Mouse (Mus musculus): ENCODE data around the gene Sp6. TPM values are rescaled to one million over a fixed set of nuclear protein-coding genes. Genes with fewer than 3 reads are reported as not detected.

Gene Sp6
- polyA plus RNA-seq, 1 experiment from 2014 or later = not detected

GRCm38 (mm10) chr11:96982859-96983258, 30.3 kb upstream of the Sp6 start, which contains the start of gene Sp2:
Gene Sp2 (minus strand): TSS chr11:96982959.
- 78% methylated on average over 7 of the region's 7 CpGs for whole genome bisulfite sequencing
- H3K9ac ChIP-seq (ENCODE audit: low read length) = no peak within 1 kb of the TSS
- H3K4me2 ChIP-seq (ENCODE audit: low read length) = no peak within 1 kb of the TSS
- no peak within 1 kb of the TSS for H3K4me3 ChIP-seq (ENCODE audit: control insufficient read depth in 1 of 2, insufficient read depth in 1 of 2, low read depth in 1 of 2, low read length in 2 of 2)
- H3K27ac ChIP-seq (replicated peaks in 1 of 2; ENCODE audit: control insufficient read depth in 1 of 2, insufficient read depth in 1 of 2, low read depth in 2 of 2, low read length in 2 of 2) = no peak within 1 kb of the TSS
- H3K27me3 ChIP-seq (ENCODE audit: control insufficient read depth, insufficient read depth, low read length) = peaks cover 45% of the 10 kb centered on the region
- peaks cover 3 to 8% of the 10 kb centered on the region in 2 experiments for H3K4me1 ChIP-seq (ENCODE audit: control insufficient read depth in 2 of 2, insufficient read depth in 2 of 2, low read length in 2 of 2)
- no peak for ATAC-seq (ENCODE audit: insufficient number of reproducible peaks, insufficient read depth, low FRiP score, low read depth)
- H3K9me3 ChIP-seq (ENCODE audit: control insufficient read depth, low read length) = no peaks in the 10 kb centered on the region
- H3K36me3 ChIP-seq (ENCODE audit: control insufficient read depth, insufficient read depth, low read length) = no peaks in the 10 kb centered on the region

- Histone ChIP-seq H3K36me3 (ENCODE audit: control insufficient read depth, insufficient read depth, low read length) (no peaks in the 10 kb centered on the region), H3K4me1 (ENCODE audit: control insufficient read depth in 2 of 2, insufficient read depth in 2 of 2, low read length in 2 of 2) (peaks cover 0 to 10% of the 10 kb centered on the region in 2 experiments; a peak in 3 of 4 replicates), H3K27ac (replicated peaks in 1 of 2; ENCODE audit: control insufficient read depth in 1 of 2, insufficient read depth in 1 of 2, low read depth in 2 of 2, low read length in 2 of 2) (no peak overlapping the region), H3K4me2 (ENCODE audit: low read length) (no peak overlapping the region), H3K27me3 (ENCODE audit: control insufficient read depth, insufficient read depth, low read length) (peaks cover 62% of the 10 kb centered on the region), H3K9ac (ENCODE audit: low read length) (no peak overlapping the region), H3K9me3 (ENCODE audit: control insufficient read depth, low read length) (no peaks in the 10 kb centered on the region), H3K4me3 (ENCODE audit: control insufficient read depth in 1 of 2, insufficient read depth in 1 of 2, low read depth in 1 of 2, low read length in 2 of 2) (no peak overlapping the region)
- WGBS = 18% methylated on average over 4 of the region's 4 CpGs
- no peak for ATAC-seq (ENCODE audit: insufficient number of reproducible peaks, insufficient read depth, low FRiP score, low read depth)
Observed at GRCm38 (mm10) chr11:96984903-96985302, 28.3 kb upstream of the Sp6 start.

- peaks cover 66% of the 10 kb centered on the region for H3K27me3 ChIP-seq (ENCODE audit: control insufficient read depth, insufficient read depth, low read length)
- no peak for ATAC-seq (ENCODE audit: insufficient number of reproducible peaks, insufficient read depth, low FRiP score, low read depth)
Observed at GRCm38 (mm10) chr11:96986463-96986862, 26.7 kb upstream of the Sp6 start.

GRCm38 (mm10) chr11:96987873-96988655, 25.1 kb upstream of the Sp6 start:
- Histone ChIP-seq H3K9ac (ENCODE audit: low read length) (no peak overlapping the region), H3K36me3 (ENCODE audit: control insufficient read depth, insufficient read depth, low read length) (no peaks in the 10 kb centered on the region), H3K4me1 (ENCODE audit: control insufficient read depth in 2 of 2, insufficient read depth in 2 of 2, low read length in 2 of 2) (peaks cover 2 to 10% of the 10 kb centered on the region in 2 experiments; a peak in 3 of 4 replicates), H3K9me3 (ENCODE audit: control insufficient read depth, low read length) (no peaks in the 10 kb centered on the region), H3K4me2 (ENCODE audit: low read length) (peak overlapping the region; percentile 57), H3K27me3 (ENCODE audit: control insufficient read depth, insufficient read depth, low read length) (peaks cover 66% of the 10 kb centered on the region), H3K4me3 (ENCODE audit: control insufficient read depth in 1 of 2, insufficient read depth in 1 of 2, low read depth in 1 of 2, low read length in 2 of 2) (peak overlapping the region in 1 of 2 experiments; percentile 16; a peak in 2 of 4 replicates), H3K27ac (replicated peaks in 1 of 2; ENCODE audit: control insufficient read depth in 1 of 2, insufficient read depth in 1 of 2, low read depth in 2 of 2, low read length in 2 of 2) (no peak overlapping the region)
- ATAC-seq (ENCODE audit: insufficient number of reproducible peaks, insufficient read depth, low FRiP score, low read depth) = no peak
- WGBS = 4% methylated on average over 29 of the region's 31 CpGs

More at GRCm38 (mm10) chr11:96986463-96986862, 26.7 kb upstream of the Sp6 start:
- H3K9ac ChIP-seq (ENCODE audit: low read length) = no peak overlapping the region
- no peak overlapping the region for H3K4me3 ChIP-seq (ENCODE audit: control insufficient read depth in 1 of 2, insufficient read depth in 1 of 2, low read depth in 1 of 2, low read length in 2 of 2)
- H3K36me3 ChIP-seq (ENCODE audit: control insufficient read depth, insufficient read depth, low read length) = no peaks in the 10 kb centered on the region
- peaks cover 0 to 10% of the 10 kb centered on the region in 2 experiments; a peak in 3 of 4 replicates for H3K4me1 ChIP-seq (ENCODE audit: control insufficient read depth in 2 of 2, insufficient read depth in 2 of 2, low read length in 2 of 2)
- no peak overlapping the region for H3K27ac ChIP-seq (replicated peaks in 1 of 2; ENCODE audit: control insufficient read depth in 1 of 2, insufficient read depth in 1 of 2, low read depth in 2 of 2, low read length in 2 of 2)
- H3K4me2 ChIP-seq (ENCODE audit: low read length) = no peak overlapping the region
- H3K9me3 ChIP-seq (ENCODE audit: control insufficient read depth, low read length) = no peaks in the 10 kb centered on the region
- 41% methylated on average over 3 of the region's 3 CpGs for WGBS

- Histone ChIP-seq H3K27me3 (ENCODE audit: control insufficient read depth, insufficient read depth, low read length) (peaks cover 61% of the 10 kb centered on the region), H3K9ac (ENCODE audit: low read length) (no peak overlapping the region), H3K27ac (replicated peaks in 1 of 2; ENCODE audit: control insufficient read depth in 1 of 2, insufficient read depth in 1 of 2, low read depth in 2 of 2, low read length in 2 of 2) (no peak overlapping the region), H3K36me3 (ENCODE audit: control insufficient read depth, insufficient read depth, low read length) (no peaks in the 10 kb centered on the region), H3K4me1 (ENCODE audit: control insufficient read depth in 2 of 2, insufficient read depth in 2 of 2, low read length in 2 of 2) (peaks cover 5 to 12% of the 10 kb centered on the region in 2 experiments; a peak in 3 of 4 replicates), H3K4me2 (ENCODE audit: low read length) (no peak overlapping the region), H3K4me3 (ENCODE audit: control insufficient read depth in 1 of 2, insufficient read depth in 1 of 2, low read depth in 1 of 2, low read length in 2 of 2) (no peak overlapping the region), H3K9me3 (ENCODE audit: control insufficient read depth, low read length) (no peaks in the 10 kb centered on the region)
- no peak for ATAC-seq (ENCODE audit: insufficient number of reproducible peaks, insufficient read depth, low FRiP score, low read depth)
- 70% methylated on average over 5 of the region's 5 CpGs for WGBS
Observed at GRCm38 (mm10) chr11:96991501-96991900, 21.7 kb upstream of the Sp6 start.

GRCm38 (mm10) chr11:96992722-96993311, 20.4 kb upstream of the Sp6 start:
- Histone ChIP-seq H3K36me3 (ENCODE audit: control insufficient read depth, insufficient read depth, low read length) (no peaks in the 10 kb centered on the region), H3K4me1 (ENCODE audit: control insufficient read depth in 2 of 2, insufficient read depth in 2 of 2, low read length in 2 of 2) (peaks cover 5 to 16% of the 10 kb centered on the region in 2 experiments; a peak in 3 of 4 replicates), H3K9ac (ENCODE audit: low read length) (no peak overlapping the region), H3K9me3 (ENCODE audit: control insufficient read depth, low read length) (no peaks in the 10 kb centered on the region), H3K27ac (replicated peaks in 1 of 2; ENCODE audit: control insufficient read depth in 1 of 2, insufficient read depth in 1 of 2, low read depth in 2 of 2, low read length in 2 of 2) (no peak overlapping the region), H3K4me3 (ENCODE audit: control insufficient read depth in 1 of 2, insufficient read depth in 1 of 2, low read depth in 1 of 2, low read length in 2 of 2) (no peak overlapping the region), H3K4me2 (ENCODE audit: low read length) (no peak overlapping the region), H3K27me3 (ENCODE audit: control insufficient read depth, insufficient read depth, low read length) (peaks cover 63% of the 10 kb centered on the region)
- ATAC-seq (ENCODE audit: insufficient number of reproducible peaks, insufficient read depth, low FRiP score, low read depth) = no peak
- 26% methylated on average over 8 of the region's 8 CpGs for WGBS

- Histone ChIP-seq H3K36me3 (ENCODE audit: control insufficient read depth, insufficient read depth, low read length) (no peaks in the 10 kb centered on the region), H3K9ac (ENCODE audit: low read length) (no peak overlapping the region), H3K4me3 (ENCODE audit: control insufficient read depth in 1 of 2, insufficient read depth in 1 of 2, low read depth in 1 of 2, low read length in 2 of 2) (no peak overlapping the region), H3K27ac (replicated peaks in 1 of 2; ENCODE audit: control insufficient read depth in 1 of 2, insufficient read depth in 1 of 2, low read depth in 2 of 2, low read length in 2 of 2) (no peak overlapping the region), H3K4me1 (ENCODE audit: control insufficient read depth in 2 of 2, insufficient read depth in 2 of 2, low read length in 2 of 2) (peaks cover 5 to 9% of the 10 kb centered on the region in 2 experiments; a peak in 1 of 4 replicates), H3K4me2 (ENCODE audit: low read length) (no peak overlapping the region), H3K27me3 (ENCODE audit: control insufficient read depth, insufficient read depth, low read length) (peaks cover 67% of the 10 kb centered on the region), H3K9me3 (ENCODE audit: control insufficient read depth, low read length) (no peaks in the 10 kb centered on the region)
- ATAC-seq (ENCODE audit: insufficient number of reproducible peaks, insufficient read depth, low FRiP score, low read depth) = no peak
- 26% methylated on average over 5 of the region's 5 CpGs for WGBS
Observed at GRCm38 (mm10) chr11:96995031-96995430, 18.2 kb upstream of the Sp6 start.

Measured in heart, embryonic 14.5 days (tissue).